Mouse (Mus musculus) kidney, adult 9 months (tissue): ENCODE measurements at regions not wholly inside any gene's neighbourhood (a gene's known extent, or its start where the extent isn't known, plus 50 kb on each side); places are given as distances from the start of the nearest gene placed in this dataset.

Experiments used
- DNase-seq: peaks from one replicate; pipeline ENCODE4 v3.0.0; 2022

DNA sequence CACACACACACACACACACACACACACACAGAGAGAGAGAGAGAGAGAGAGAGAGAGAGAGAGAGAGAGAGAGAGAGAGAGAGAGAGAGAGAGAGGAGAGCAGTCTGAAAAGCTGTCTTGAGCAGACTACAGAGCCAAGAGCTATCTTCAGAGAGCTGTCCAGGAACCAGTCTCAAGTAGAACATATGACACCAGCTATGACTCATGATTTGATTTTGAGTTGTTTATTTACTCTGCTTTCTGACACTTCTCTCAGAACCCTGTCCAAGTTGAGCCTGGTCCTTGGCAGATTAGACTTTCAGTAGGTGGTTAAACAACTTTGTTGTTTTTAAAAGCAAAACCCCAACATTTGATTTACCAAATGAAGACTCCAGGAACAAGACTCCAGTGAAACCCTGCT, 420.8 kb upstream of the Lcorl start:
- DNase-seq, result no peak

GRCm38 (mm10) chr5:46256730-46257129, 399.3 kb upstream of the Lcorl start:
- DNase-seq, result no peak

GRCm38 (mm10) chr5:46253940-46254339, 396.5 kb upstream of the Lcorl start:
- no peak for DNase-seq

DNA sequence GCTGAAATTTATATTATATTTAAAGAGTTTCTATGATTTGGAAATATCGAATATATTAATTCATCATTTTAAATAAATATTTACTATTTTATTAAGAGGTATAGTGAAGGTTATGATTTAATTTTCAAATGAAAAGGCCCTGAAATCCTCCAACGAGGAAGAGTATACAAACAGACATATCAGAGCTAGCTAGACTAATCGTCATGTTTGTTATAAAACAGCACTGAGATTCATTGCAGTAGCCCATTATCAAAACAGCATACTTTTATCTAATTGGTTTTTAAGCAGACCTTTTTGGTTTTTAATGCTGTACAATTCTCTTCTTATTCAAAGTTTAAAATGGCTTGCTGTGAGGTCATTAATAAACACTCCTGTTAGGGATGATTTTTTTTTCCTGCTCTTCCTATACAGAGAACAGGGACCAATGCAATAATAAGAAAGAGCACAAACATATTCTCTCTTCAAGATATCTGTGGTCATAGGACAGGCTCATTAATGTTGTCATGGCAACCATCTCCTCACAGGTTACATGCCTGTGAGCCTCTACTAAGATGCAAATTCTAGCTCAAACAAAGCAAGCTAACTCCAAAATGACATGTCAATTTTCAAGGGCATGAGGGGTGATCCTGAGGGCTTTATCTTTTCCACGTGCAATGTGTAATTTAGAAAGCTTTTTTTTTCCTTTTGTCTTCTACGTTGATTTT, 378.1 kb upstream of the Lcorl start:
- no peak for DNase-seq

- DNase-seq, result no peak
Measured at GRCm38 (mm10) chr5:46232780-46233179, 375.4 kb upstream of the Lcorl start.

GRCm38 (mm10) chr5:46228667-46229066, 371.3 kb upstream of the Lcorl start:
- no peak for DNase-seq

GRCm38 (mm10) chr5:46212845-46213468, 355.5 kb upstream of the Lcorl start:
- DNase-seq, result peak; percentile 13

GRCm38 (mm10) chr5:46209076-46209475, 351.7 kb upstream of the Lcorl start:
- no peak for DNase-seq

- no peak for DNase-seq
Measured at GRCm38 (mm10) chr5:46203744-46204143, 346.3 kb upstream of the Lcorl start.

- no peak for DNase-seq
Measured at GRCm38 (mm10) chr5:46202457-46202772, 345.0 kb upstream of the Lcorl start.

DNA sequence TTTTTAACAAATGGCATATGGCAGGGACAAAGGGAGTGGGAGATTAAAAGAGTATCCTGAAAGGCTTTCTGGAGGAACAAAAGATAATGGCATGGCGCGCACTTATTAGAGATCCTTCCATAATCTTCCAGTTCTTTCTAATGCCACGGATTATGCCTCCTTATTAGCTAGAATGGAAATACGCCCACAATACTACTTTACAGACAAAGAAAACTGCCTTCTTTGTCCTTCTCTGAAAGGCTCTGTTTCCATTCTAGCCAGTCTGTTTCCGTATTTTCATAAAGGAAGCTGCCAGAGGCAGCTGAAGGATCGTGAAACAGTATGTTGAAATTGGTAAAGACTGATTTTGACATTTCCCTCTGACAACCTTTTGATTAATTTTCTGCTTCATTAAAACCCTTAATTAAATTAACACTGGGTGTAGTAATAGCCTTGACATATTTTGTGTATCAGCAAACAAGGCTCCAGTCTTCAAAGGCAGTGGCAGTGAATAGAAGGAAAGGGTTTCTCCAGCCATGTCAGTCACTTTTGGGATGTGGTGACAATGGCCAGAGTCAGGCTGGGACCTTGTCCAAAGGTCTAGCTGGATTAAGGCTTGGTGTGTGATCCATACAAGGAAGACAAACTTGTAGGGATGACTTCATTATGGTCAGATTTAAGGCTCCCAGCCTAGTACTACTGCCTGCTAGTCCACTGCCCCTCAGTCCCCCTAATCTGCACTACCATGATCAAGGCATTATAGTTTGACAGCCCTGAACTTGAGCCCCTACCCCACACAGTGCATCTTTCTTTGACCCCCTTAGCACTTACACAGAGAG, 344.4 kb upstream of the Lcorl start:
- DNase-seq, result no peak

- no peak for DNase-seq
Measured at GRCm38 (mm10) chr5:46186908-46187307, 329.5 kb upstream of the Lcorl start.

- peak; percentile 84 for DNase-seq
Measured at GRCm38 (mm10) chr5:46182157-46182556, 324.7 kb upstream of the Lcorl start.

DNA sequence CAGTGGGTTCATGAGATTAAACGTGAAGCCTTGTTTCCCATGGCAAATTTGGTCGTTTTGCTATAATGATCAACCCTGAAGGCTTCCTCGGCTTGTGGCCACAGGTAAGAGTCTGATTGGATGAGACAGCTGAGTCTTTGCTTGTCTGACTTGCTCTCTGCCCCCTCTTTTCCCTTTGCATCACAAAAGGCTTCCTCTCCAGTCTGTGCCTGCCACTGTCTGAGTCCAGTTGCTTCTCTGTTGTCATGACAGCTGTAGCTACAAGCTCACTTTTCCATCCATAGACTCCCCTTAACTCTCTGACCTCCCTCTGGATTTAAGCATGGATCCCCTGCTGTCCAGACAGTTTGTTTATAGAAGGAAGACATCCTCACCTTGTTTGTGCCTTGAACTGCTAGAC, 314.9 kb upstream of the Lcorl start:
- DNase-seq, result no peak

DNA sequence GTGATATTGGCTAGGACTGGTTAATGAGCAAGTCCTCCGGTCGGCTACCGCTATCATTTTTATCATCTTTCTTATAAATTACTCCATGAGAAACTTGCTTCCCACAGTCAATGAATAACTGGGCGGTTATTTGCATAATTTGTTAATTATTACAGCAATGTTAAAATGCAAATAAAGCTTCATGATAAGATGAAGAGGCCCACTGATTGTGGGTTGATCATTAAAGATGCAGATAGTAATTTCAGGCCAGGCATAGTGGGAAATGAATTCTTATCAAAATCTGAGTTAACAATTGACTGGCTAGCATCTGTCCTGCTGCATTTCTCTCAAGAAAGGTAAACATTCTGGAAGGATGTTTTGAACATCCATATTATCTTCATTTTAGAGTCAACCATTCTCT, 303.4 kb upstream of the Lcorl start:
- DNase-seq, result no peak

GRCm38 (mm10) chr5:46151973-46152372, 294.6 kb upstream of the Lcorl start:
- no peak for DNase-seq

DNA sequence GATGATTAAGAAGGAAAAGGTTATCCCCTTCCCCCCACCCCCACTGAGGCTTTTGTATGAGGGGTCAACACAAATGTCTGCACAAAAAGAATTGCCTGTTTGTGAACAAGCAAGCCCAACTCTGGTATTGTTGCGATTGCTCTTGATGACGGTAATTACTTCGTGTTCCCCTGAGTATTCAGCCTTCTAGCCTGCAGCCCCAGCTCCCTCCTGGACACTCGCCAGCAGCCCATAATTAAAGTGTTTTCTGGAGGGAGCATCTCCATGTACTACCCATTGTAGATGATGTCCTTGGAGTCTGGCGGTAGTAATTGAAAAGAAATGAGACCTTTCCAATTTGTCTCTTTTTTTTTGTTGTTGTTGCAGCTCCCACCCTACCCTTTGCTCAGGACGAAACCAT, 293.4 kb upstream of the Lcorl start:
- DNase-seq, result no peak

GRCm38 (mm10) chr5:46149851-46150615, 292.6 kb upstream of the Lcorl start:
- DNase-seq, result no peak

DNA sequence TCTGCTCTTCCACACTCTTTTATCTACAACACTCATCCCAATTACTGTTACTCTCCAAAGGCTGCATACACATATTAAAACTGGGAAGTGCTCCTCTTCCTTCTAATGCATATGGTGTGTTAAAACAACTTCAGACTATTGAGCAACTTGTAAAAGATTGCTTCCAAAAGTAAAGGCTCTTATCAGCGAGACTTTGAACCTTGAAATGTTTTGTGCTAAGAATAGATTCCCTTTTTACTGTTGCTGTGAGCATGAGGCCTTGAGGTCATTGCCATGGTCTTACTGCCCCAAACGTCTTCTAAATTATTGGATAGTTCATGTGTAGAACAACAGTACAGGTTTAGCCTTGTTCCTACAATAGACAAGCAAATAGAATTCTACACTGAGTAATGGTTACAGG, 281.6 kb upstream of the Lcorl start:
- no peak for DNase-seq

DNA sequence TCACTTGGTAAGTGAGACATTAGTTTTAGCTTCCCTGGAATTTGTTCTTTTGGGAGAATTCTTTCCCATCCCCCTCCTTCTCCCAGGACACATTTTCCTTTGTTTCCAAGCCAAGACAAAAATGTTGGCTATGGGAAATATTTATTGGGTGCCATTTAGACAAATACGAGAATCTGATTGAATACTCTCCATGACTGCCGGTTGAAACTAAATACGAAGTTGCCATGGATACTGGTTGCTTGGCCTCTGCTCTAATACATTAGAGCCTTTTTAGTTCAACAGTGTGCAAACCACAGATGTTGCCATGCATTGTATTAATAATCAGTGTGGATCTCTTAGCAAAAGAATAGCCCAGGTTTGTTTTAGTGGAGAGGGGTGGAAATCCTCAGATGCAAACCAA, 280.3 kb upstream of the Lcorl start:
- no peak for DNase-seq

DNA sequence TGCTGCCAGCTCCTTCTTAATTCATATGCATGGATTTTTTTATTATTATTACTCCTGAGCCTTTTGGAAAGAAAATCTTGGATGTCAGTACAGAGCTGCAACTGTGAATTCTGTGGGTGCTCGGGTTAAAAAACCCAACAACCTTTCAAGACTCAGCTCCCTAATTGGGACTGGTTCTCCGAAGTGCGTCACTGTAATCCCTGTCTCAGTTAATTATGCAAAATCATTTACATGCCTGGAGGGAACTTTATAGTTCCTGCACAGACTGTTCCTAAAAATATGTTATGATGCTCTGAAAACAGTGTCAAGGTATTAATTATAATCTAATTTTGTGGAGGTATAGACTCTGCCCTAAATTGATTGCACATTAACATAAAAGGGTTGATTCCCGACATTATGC, 250.6 kb upstream of the Lcorl start:
- no peak for DNase-seq

GRCm38 (mm10) chr5:46103350-46103749, 245.9 kb upstream of the Lcorl start:
- no peak for DNase-seq

GRCm38 (mm10) chr5:46092549-46092948, 235.1 kb upstream of the Lcorl start:
- DNase-seq, result no peak
